In genomic region chr19:46502471-46503166, GRCm38 (mm10) we compare ENCODE assay signal across 8 mouse cellular contexts. TPM values are rescaled to one million over a fixed set of nuclear protein-coding genes. Genes with fewer than 3 reads are reported as not detected.
DNase-seq lines count a peak whose midpoint lies in the region; ATAC-seq and TF ChIP-seq lines count a peak whose summit lies in the region.

No protein-coding gene starts in this region.

- in situ Hi-C loops in ES-E14 (cut with MboI; ENCODE audit: low sequenced_read_pairs in 2 of 2, unreplicated experiment in 2 of 2): no loop called here

- DNase-seq in ES-E14 (ENCODE audit: low read depth, low spot score): no peak
- peak; percentile 79 for DNase-seq in c-Kit-positive CD71-positive TER-119-positive erythroid progenitor cells, embryonic 14.5 days (ENCODE audit: low spot score)
- DNase-seq in layer of hippocampus, postnatal 36 days: peak; percentile 71 to 72
- DNase-seq in lung, postnatal 14 days: peak; percentile 81
- peak; percentile 69 for DNase-seq in retina, embryonic 14.5 days (ENCODE audit: low spot score)
- DNase-seq in thymus, postnatal 36 days: peak; percentile 92 to 96

- under 1% methylated on average over 53 of the region's 53 CpGs for WGBS in forebrain, embryonic 16.5 days
- under 1% methylated on average over 53 of the region's 53 CpGs for WGBS in hindbrain, embryonic 12.5 days

- 0 out of 2 replicates have a peak, but pooled peaks have one; percentile 2 for ATAC-seq in forebrain, embryonic 16.5 days
- no peak for ATAC-seq in hindbrain, embryonic 12.5 days (ENCODE audit: low FRiP score)

- peak overlapping the region; percentile 96 for H3K9ac ChIP-seq in ES-E14 (ENCODE audit: insufficient read depth, low read depth, low read length, poor library complexity, severe bottlenecking)
- peak overlapping the region; percentile 97 for H3K9ac ChIP-seq in forebrain, embryonic 16.5 days (replicated peaks; ENCODE audit: low read depth, low read length)
- H3K9ac ChIP-seq in hindbrain, embryonic 12.5 days: peak overlapping the region; percentile 99

- peak overlapping the region; percentile 98 for H3K27ac ChIP-seq in ES-E14 (ENCODE audit: insufficient read depth, low read depth, low read length, poor library complexity, severe bottlenecking)
- H3K27ac ChIP-seq in forebrain, embryonic 16.5 days (ENCODE audit: low read length): peak overlapping the region; percentile 100
- peak overlapping the region; percentile 99 for H3K27ac ChIP-seq in hindbrain, embryonic 12.5 days

- H3K36me3 ChIP-seq in ES-E14 (ENCODE audit: control insufficient read depth, insufficient read depth, low read length, poor library complexity, severe bottlenecking): peaks cover 20% of the 10 kb centered on the region
- H3K36me3 ChIP-seq in forebrain, embryonic 16.5 days (ENCODE audit: control insufficient read depth, insufficient read depth): 0 out of 2 replicates have a peak, but pooled peaks cover under 1% of the 10 kb centered on the region
- peaks cover 11% of the 10 kb centered on the region for H3K36me3 ChIP-seq in hindbrain, embryonic 12.5 days

- H3K9me3 ChIP-seq in ES-E14 (ENCODE audit: control insufficient read depth, insufficient read depth, low read depth, low read length): no peaks in the 10 kb centered on the region
- H3K9me3 ChIP-seq in forebrain, embryonic 16.5 days (ENCODE audit: control insufficient read depth, low read length): no peaks in the 10 kb centered on the region
- no peaks in the 10 kb centered on the region for H3K9me3 ChIP-seq in hindbrain, embryonic 12.5 days (replicated peaks)

- H3K27me3 ChIP-seq in forebrain, embryonic 16.5 days (replicated peaks; ENCODE audit: control insufficient read depth, insufficient read depth, low read length): no peaks in the 10 kb centered on the region
- H3K27me3 ChIP-seq in hindbrain, embryonic 12.5 days: no peaks in the 10 kb centered on the region

- peaks cover 9 to 14% of the 10 kb centered on the region in 2 experiments for H3K4me1 ChIP-seq in ES-E14 (ENCODE audit: control insufficient read depth in 2 of 2, insufficient read depth in 2 of 2, low read length in 2 of 2, poor library complexity in 1 of 2)
- H3K4me1 ChIP-seq in forebrain, embryonic 16.5 days (replicated peaks; ENCODE audit: control insufficient read depth, insufficient read depth, low read length): peaks cover 36% of the 10 kb centered on the region
- peaks cover 38% of the 10 kb centered on the region for H3K4me1 ChIP-seq in hindbrain, embryonic 12.5 days

- H3K4me3 ChIP-seq in ES-E14 (ENCODE audit: insufficient read depth in 1 of 2, low read depth in 1 of 2, low read length in 2 of 2, poor library complexity in 1 of 2, severe bottlenecking in 1 of 2): peak overlapping the region; percentile 76 to 92
- H3K4me3 ChIP-seq in forebrain, embryonic 16.5 days (replicated peaks; ENCODE audit: low read length): peak overlapping the region; percentile 91
- peak overlapping the region; percentile 94 for H3K4me3 ChIP-seq in hindbrain, embryonic 12.5 days

- peak overlapping the region; percentile 73 for H3K4me2 ChIP-seq in forebrain, embryonic 16.5 days (ENCODE audit: low read length)
- H3K4me2 ChIP-seq in hindbrain, embryonic 12.5 days (replicated peaks): peak overlapping the region; percentile 86

TF ChIP-seq in ES-E14, 5 proteins besides CTCF, POLR2A, EP300 and RAD21:
- TF ChIP-seq ZC3H11A (IDR thresholded peaks at IDR 0.05; ENCODE audit: borderline replicate concordance, low read depth, low read length) (no peak), ZNF384 (IDR thresholded peaks at IDR 0.05; ENCODE audit: low read depth, low read length) (no peak), HCFC1 (IDR thresholded peaks at IDR 0.05; ENCODE audit: borderline replicate concordance, insufficient read depth, low read length) (no peak), CHD2 (IDR thresholded peaks at IDR 0.05; ENCODE audit: low read depth, low read length) (no peak), MAFK (IDR thresholded peaks at IDR 0.05; ENCODE audit: insufficient read depth, low read depth, low read length) (no peak)

RNA-seq across cellular contexts. Expression of gene Trim8, which starts 1.1 kb away (rescaled TPM):
- 26.1 and 33.2 TPM in 2 replicates for total RNA-seq in ES-E14 (2012; rRNA removed)
- 24.5 and 27.7 TPM in 2 replicates for polyA plus RNA-seq in forebrain, embryonic 16.5 days (2015; fragmentation: Nextera tagmentation; extraction: Ambion mirVana)
- polyA plus RNA-seq in hindbrain, embryonic 12.5 days (2016; fragmentation: Nextera tagmentation; extraction: Ambion mirVana): 41.8 and 44.7 TPM in 2 replicates
- total RNA-seq in layer of hippocampus, postnatal 36 days (2021): 100 to 1,000 TPM; 105 TPM
